Mouse (Mus musculus) erythroblast, embryonic 14.5 days (primary cell): ENCODE results near the gene Hoxa9.

Source experiments
- GATA1 ChIP-seq: IDR thresholded peaks from 2 replicates; pipeline ENCODE4 v1.6.1; 2012; ENCODE audit warnings: low read length, inconsistent platforms, mixed read lengths
- TAL1 ChIP-seq: IDR thresholded peaks from 3 replicates; pipeline ENCODE4 v1.6.1; 2012; ENCODE audit warnings: low read length, inconsistent platforms, mixed read lengths

DNA sequence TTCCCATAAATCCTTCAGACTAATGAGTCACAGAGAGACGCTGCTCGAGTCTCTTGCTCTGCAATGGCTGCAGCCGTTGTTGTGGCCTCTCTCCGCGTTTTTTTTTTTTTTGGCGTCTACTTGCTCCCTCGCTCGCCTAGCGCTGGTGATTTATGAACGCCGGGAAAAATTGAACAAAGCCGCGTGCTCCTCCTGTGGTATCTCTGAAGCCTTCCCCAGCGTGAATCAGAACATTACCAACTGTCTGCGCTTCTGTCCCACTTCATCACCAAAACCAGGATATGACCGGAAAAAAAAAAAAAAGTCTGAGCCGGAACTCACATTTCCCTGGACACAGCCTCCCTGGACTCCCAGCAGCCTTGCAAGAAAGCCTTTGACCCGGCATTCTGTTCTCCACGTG, 45.7 kb downstream of the Hoxa9 start:
- no peak for TF ChIP-seq GATA1
- no peak for TF ChIP-seq TAL1
